Mouse (Mus musculus) midbrain, embryonic 16.5 days (tissue): ENCODE results near the gene Milr1. TPM values are rescaled to one million over a fixed set of nuclear protein-coding genes. Genes with fewer than 3 reads are reported as not detected.
"Not testable (repeated sequence)": the region's sequence is repeated elsewhere in the genome, so short reads cannot be mapped to it uniquely, and the experiment has no call there.

ENCODE experiments used
- ATAC-seq: fragments of 200-750 bp; cut with Nextera tagmentation; 2 replicates; pipeline ENCODE4 v1.8.0; 2017; ENCODE audit warnings: moderate TSS enrichment
- H3K27ac ChIP-seq: fragments of 300-500 bp; sonication (generic); 2 replicates; pipeline ENCODE4 v1.5.1; 2014; ENCODE audit warnings: mild to moderate bottlenecking, low read length, mixed read lengths
- H3K27me3 ChIP-seq: fragments of 300-500 bp; sonication (generic); 2 replicates; pipeline ENCODE4 v1.6.1; 2014; ENCODE audit warnings: low read depth, low read length, mixed read lengths; ENCODE audit not compliant: control insufficient read depth, insufficient read depth
- H3K36me3 ChIP-seq: fragments of 300-500 bp; sonication (generic); 2 replicates; pipeline ENCODE4 v1.6.1; 2014; ENCODE audit warnings: mild to moderate bottlenecking, low read length, moderate library complexity, mixed read lengths; ENCODE audit not compliant: control insufficient read depth, insufficient read depth
- H3K4me1 ChIP-seq: fragments of 300-500 bp; sonication (generic); 2 replicates; pipeline ENCODE4 v1.6.1; 2014; ENCODE audit warnings: mild to moderate bottlenecking, low read length, mixed read lengths; ENCODE audit not compliant: control insufficient read depth, insufficient read depth
- H3K4me2 ChIP-seq: fragments of 300-500 bp; sonication (generic); 2 replicates; pipeline ENCODE4 v1.6.1; 2014; ENCODE audit warnings: mild to moderate bottlenecking, low read length, mixed read lengths
- H3K4me3 ChIP-seq: fragments of 300-500 bp; sonication (generic); 2 replicates; pipeline ENCODE4 v1.5.1; 2014; ENCODE audit warnings: low read depth, mild to moderate bottlenecking, low read length, moderate library complexity, mixed read lengths
- H3K9ac ChIP-seq: fragments of 300-500 bp; sonication (generic); 2 replicates; pipeline ENCODE4 v1.6.1; 2014; ENCODE audit warnings: low read depth, low read length, mixed read lengths
- H3K9me3 ChIP-seq: fragments of 300-500 bp; sonication (generic); replicated peaks from 2 replicates; pipeline ENCODE4 v1.6.1; 2014; ENCODE audit warnings: mild to moderate bottlenecking, low read length, mixed read lengths; ENCODE audit not compliant: control insufficient read depth, poor library complexity, severe bottlenecking
- WGBS: fragments of 180-500 bp; shearing (Covaris S2); extraction: QIAGEN DNeasy Blood & Tissue Kit; methylation state at CpG from one replicate; pipeline ENCODE4 v1.1.7; 2014; 5-methylcytosine and 5-hydroxymethylcytosine counted together
- polyA plus RNA-seq: library from polyadenylated mRNA; unstranded; fragments of >200 nt; fragmentation: Nextera tagmentation; extraction: Ambion mirVana; gene quantifications from 2 replicates; pipeline ENCODE4 v1.2.1, GENCODE M21; 2015

Gene Milr1
- polyA plus RNA-seq, 1 experiment from 2014 or later, result 0.99 TPM

DNA sequence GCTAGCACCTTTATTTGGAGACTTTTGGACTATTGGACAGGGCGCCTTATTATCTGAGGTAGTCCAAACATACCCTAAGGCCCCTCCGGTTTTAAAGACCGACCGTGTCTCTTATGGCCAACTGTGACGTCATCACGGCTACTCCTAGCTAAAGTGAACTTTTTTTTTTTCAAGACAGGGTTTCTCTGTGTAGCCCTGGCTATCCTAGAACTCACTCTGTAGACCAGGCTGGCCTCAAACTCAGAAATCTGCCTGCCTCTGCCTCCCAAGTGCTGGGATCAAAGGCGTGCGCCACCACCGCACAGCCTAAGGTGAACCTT lies 26.1 kb upstream of the Milr1 start:
- not testable (repeated sequence) for H3K27me3 ChIP-seq, H3K4me2 ChIP-seq, H3K9ac ChIP-seq, H3K4me1 ChIP-seq, ATAC-seq, H3K9me3 ChIP-seq, H3K36me3 ChIP-seq, H3K27ac ChIP-seq, H3K4me3 ChIP-seq
- WGBS, result 95% methylated on average over 9 of the region's 9 CpGs

DNA sequence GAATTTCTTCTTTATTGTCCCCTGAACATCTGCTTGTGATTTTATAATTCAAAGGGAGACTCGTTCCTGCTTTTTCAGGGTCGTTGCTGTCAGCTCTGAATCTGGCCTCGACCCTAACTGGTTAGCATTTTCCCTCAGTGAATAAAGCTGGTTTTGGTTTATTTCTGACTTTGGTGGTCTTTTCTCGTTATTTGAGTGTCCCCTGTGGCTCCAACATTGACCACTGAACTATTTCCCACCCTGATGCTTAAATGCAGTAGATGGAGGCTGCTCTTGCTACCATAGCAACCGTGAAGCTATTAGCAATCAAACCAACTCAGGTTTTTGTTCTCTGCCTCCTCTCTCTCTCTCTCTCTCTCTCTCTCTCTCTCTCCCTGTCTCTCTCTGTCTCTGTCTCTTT lies 23.1 kb upstream of the Milr1 start:
- H3K36me3 ChIP-seq, result no peaks in the 10 kb centered on the region
- H3K4me2 ChIP-seq, result no peak overlapping the region
- no peak overlapping the region for H3K9ac ChIP-seq
- H3K4me3 ChIP-seq, result no peak overlapping the region
- 33% methylated on average over 5 of the region's 5 CpGs for WGBS
- H3K27me3 ChIP-seq, result no peaks in the 10 kb centered on the region
- ATAC-seq, result no peak
- no peak overlapping the region; the same call in 1 of the 2 replicates for H3K27ac ChIP-seq
- H3K4me1 ChIP-seq, result peaks cover 9% of the 10 kb centered on the region; the same call in 1 of the 2 replicates
- H3K9me3 ChIP-seq, result no peaks in the 10 kb centered on the region

DNA sequence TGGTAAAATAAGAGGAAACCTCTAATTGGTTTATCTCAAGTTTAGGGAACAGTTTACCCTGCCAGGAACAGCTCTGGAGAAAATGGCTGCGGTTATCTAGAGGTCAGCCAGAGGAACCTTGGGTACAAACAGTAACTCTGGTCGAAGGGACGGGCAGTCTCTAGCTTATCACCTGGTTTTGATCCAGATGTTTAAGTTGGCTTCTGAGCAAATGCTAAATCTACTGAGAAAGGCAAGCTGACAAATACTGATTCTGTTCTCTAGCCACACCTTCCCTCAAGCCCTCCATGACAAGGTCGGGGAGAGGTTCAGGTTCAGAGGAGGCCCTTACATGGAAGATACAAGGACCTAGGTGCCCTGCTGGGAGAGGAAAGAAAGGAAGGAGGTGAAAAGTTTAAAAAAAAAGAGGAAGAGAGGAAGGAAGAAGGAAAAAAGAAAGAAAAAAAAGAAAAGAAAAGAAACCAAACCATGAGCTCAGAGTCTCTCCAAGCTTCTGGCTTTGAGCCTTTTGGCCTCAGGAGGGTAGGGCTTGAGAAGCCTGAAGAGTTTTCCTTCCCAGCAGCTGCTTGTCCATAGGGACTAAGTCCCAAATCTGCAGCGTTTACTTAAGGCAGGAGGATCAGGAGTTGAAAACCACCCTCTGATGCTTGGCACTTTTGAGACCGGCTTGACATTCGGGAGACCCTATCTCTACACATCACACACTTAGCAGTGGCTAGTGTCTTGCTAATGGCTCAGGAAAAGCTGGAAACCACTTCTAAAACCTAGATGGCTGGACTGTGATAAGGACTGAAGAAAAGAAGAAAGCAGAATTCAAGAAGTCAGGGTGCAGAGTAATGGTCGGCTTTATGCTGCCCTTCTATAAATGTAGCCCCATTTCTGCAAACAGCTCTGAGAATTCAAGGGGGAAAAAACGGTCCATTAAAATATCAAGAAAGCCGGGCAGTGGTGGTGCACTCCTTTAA lies 22.3 kb upstream of the Milr1 start:
- peaks cover 9% of the 10 kb centered on the region; the same call in 1 of the 2 replicates for H3K4me1 ChIP-seq
- no peak overlapping the region for H3K4me3 ChIP-seq
- no peaks in the 10 kb centered on the region for H3K27me3 ChIP-seq
- WGBS, result 86% methylated on average over 10 of the region's 10 CpGs
- no peaks in the 10 kb centered on the region for H3K36me3 ChIP-seq
- no peaks in the 10 kb centered on the region for H3K9me3 ChIP-seq
- no peak overlapping the region for H3K9ac ChIP-seq
- H3K27ac ChIP-seq, result no peak overlapping the region
- no peak for ATAC-seq
- H3K4me2 ChIP-seq, result no peak overlapping the region

DNA sequence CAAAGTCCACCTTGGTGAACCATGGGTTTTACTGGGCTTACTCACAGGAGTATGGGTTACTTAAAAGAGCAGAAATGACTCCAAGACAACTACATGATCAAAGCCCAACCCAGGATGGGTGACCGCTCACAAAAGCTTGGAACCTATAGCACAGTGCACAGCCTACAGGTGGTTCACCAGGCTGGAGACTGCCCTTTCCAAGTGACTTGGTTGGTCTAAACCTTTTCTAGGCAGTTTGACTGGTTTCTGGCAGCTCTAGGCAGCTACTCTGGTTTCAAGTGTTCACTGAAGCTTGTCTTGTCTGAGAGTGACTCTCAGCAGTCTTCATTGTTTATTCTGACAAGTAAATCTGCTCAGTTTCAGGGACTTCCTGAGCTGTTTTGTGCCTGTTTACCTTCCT lies 21.4 kb upstream of the Milr1 start:
- no peaks in the 10 kb centered on the region for H3K9me3 ChIP-seq
- 92% methylated on average over 1 of the region's 1 CpGs for WGBS
- H3K36me3 ChIP-seq, result no peaks in the 10 kb centered on the region

DNA sequence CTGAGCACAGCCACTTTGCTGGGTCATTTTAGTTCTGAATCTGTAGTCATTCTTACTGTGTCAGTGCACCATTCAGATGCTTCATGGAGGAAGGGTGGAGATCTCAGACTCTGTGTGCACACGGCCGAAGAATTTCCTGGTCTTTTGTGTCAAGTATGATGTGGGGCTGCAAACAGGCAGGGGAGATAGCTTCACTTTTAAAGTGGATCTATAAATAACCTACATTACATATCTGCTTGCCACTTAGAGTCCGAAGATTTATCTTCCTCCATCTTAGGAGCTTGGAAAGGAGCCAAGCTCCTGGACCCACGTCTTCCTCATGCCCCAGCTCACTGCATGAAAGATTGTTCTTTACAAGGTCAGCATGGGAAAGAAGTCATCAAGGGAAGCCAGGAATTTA lies 20.3 kb upstream of the Milr1 start:
- 69% methylated on average over 4 of the region's 4 CpGs for WGBS
- H3K27ac ChIP-seq, result no peak overlapping the region
- ATAC-seq, result no peak

More for the DNA sequence above, 21.4 kb upstream of the Milr1 start:
- H3K4me3 ChIP-seq, result no peak overlapping the region
- H3K4me1 ChIP-seq, result peaks cover 9% of the 10 kb centered on the region; the same call in 1 of the 2 replicates
- H3K27me3 ChIP-seq, result no peaks in the 10 kb centered on the region
- ATAC-seq, result no peak
- no peak overlapping the region for H3K9ac ChIP-seq
- H3K4me2 ChIP-seq, result no peak overlapping the region
- no peak overlapping the region for H3K27ac ChIP-seq

GRCm38 (mm10) chr11:106736614-106737013 lies 14.4 kb upstream of the Milr1 start:
- H3K36me3 ChIP-seq, result no peaks in the 10 kb centered on the region
- peak overlapping the region; percentile 60 for H3K9ac ChIP-seq
- peak overlapping the region; percentile 93 for H3K27ac ChIP-seq
- 0 out of 2 replicates have a peak overlapping the region, but pooled peaks have one; percentile 19 for H3K4me2 ChIP-seq
- ATAC-seq, result peak; percentile 53
- 30% methylated on average over 3 of the region's 3 CpGs for WGBS
- H3K9me3 ChIP-seq, result no peaks in the 10 kb centered on the region
- no peak overlapping the region for H3K4me3 ChIP-seq
- H3K4me1 ChIP-seq, result peaks cover 21% of the 10 kb centered on the region
- H3K27me3 ChIP-seq, result no peaks in the 10 kb centered on the region

More for the DNA sequence above, 20.3 kb upstream of the Milr1 start:
- H3K4me1 ChIP-seq, result peaks cover 9% of the 10 kb centered on the region; the same call in 1 of the 2 replicates
- H3K9me3 ChIP-seq, result no peaks in the 10 kb centered on the region
- no peak overlapping the region for H3K4me2 ChIP-seq
- no peaks in the 10 kb centered on the region for H3K27me3 ChIP-seq
- no peak overlapping the region for H3K9ac ChIP-seq
- H3K36me3 ChIP-seq, result no peaks in the 10 kb centered on the region
- no peak overlapping the region for H3K4me3 ChIP-seq

DNA sequence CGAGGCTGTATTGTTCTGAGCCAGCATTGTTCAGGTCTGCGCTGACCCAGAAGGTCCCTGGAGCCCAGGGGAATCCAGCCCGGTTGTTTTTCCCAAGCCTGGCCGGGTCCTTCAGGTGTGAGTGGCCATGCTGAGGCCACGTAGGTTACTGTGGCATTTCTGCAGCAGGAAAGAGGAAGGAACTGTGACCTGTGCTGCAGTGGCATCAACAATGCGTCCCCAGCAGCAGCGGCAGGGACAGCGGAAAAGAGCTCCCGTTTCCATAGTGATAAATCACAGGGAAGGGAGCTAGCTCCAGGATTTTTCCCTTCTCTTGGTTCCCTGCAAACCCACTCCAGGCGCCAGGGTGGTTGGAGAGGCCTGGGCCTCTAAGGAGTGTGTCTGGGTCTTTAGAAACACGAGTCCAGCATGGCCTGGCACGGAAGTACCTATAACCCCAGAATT lies 13.8 kb upstream of the Milr1 start:
- no peaks in the 10 kb centered on the region for H3K9me3 ChIP-seq
- ATAC-seq, result peak; percentile 85
- no peaks in the 10 kb centered on the region for H3K36me3 ChIP-seq
- H3K9ac ChIP-seq, result peak overlapping the region; percentile 60
- no peaks in the 10 kb centered on the region for H3K27me3 ChIP-seq
- H3K4me2 ChIP-seq, result peak overlapping the region; percentile 19; the same call in 1 of the 2 replicates
- no peak overlapping the region for H3K4me3 ChIP-seq
- peaks cover 21% of the 10 kb centered on the region for H3K4me1 ChIP-seq
- H3K27ac ChIP-seq, result peak overlapping the region; percentile 93
- 5% methylated on average over 12 of the region's 12 CpGs for WGBS

DNA sequence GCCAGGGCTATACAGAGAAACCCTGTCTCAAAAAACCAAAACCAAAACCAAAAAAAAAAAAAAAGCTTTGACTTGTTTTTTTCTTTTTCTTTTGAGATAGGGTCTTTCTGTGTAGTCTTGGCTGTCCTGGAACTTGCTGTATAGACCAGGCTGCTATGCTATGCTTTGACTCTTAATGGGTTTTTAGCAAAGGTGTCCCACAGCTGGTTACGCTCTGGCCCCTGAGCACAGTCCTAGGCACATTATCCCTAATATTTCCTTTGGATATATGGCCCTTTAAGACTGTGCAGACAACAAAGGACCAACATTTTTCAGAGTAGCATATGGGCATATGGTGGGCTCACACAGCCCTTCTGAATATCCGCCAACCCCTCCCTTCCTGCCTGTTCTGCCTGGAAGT lies 11.9 kb upstream of the Milr1 start:
- H3K27ac ChIP-seq, result no peak overlapping the region
- ATAC-seq, result no peak
- no peaks in the 10 kb centered on the region for H3K36me3 ChIP-seq
- no peak overlapping the region for H3K9ac ChIP-seq
- H3K4me2 ChIP-seq, result no peak overlapping the region
- no peak overlapping the region for H3K4me3 ChIP-seq
- no peaks in the 10 kb centered on the region for H3K27me3 ChIP-seq
- H3K4me1 ChIP-seq, result peaks cover 21% of the 10 kb centered on the region
- 98% methylated on average over 2 of the region's 2 CpGs for WGBS
- no peaks in the 10 kb centered on the region for H3K9me3 ChIP-seq

- H3K4me3 ChIP-seq, H3K27me3 ChIP-seq, H3K9ac ChIP-seq, H3K27ac ChIP-seq, H3K9me3 ChIP-seq, ATAC-seq, H3K36me3 ChIP-seq, H3K4me2 ChIP-seq: not testable (repeated sequence)
- WGBS, result 93% methylated on average over 7 of the region's 8 CpGs
- peaks cover 21% of the 10 kb centered on the region for H3K4me1 ChIP-seq
Measured at GRCm38 (mm10) chr11:106740724-106741123, 10.3 kb upstream of the Milr1 start.
